Mouse (Mus musculus) hindbrain, embryonic 10.5 days (tissue): ENCODE measurements around the gene Gnl2. TPM values are rescaled to one million over a fixed set of nuclear protein-coding genes. Genes with fewer than 3 reads are reported as not detected.

ENCODE experiments used
- DNase-seq: peaks from one replicate; pipeline ENCODE4 v3.0.0-alpha.2; 2017; ENCODE audit warnings: low spot score
- H3K27ac ChIP-seq: fragments of 300-500 bp; sonication (generic); 2 replicates; pipeline ENCODE4 v1.5.1; 2016; ENCODE audit warnings: mild to moderate bottlenecking, moderate library complexity
- H3K27me3 ChIP-seq: fragments of 300-500 bp; sonication (generic); 2 replicates; pipeline ENCODE4 v1.6.1; 2016; ENCODE audit warnings: mild to moderate bottlenecking; ENCODE audit not compliant: poor library complexity, insufficient read depth, severe bottlenecking
- H3K36me3 ChIP-seq: fragments of 300-500 bp; sonication (generic); 2 replicates; pipeline ENCODE4 v1.6.1; 2016; ENCODE audit warnings: mild to moderate bottlenecking, moderate library complexity
- H3K4me1 ChIP-seq: fragments of 300-500 bp; sonication (generic); replicated peaks from 2 replicates; pipeline ENCODE4 v1.6.1; 2016; ENCODE audit warnings: mild to moderate bottlenecking
- H3K4me3 ChIP-seq: fragments of 300-500 bp; sonication (generic); 2 replicates; pipeline ENCODE4 v1.5.1; 2016; ENCODE audit warnings: mild to moderate bottlenecking, moderate library complexity
- H3K9me3 ChIP-seq: fragments of 300-500 bp; sonication (generic); 2 replicates; pipeline ENCODE4 v1.6.1; 2016; ENCODE audit warnings: mild to moderate bottlenecking, moderate library complexity
- WGBS: fragments of 180-500 bp; shearing (Covaris S2); methylation state at CpG from one replicate; pipeline ENCODE4 v1.1.7; 2016; 5-methylcytosine and 5-hydroxymethylcytosine counted together
- polyA plus RNA-seq: library from polyadenylated mRNA; unstranded; fragments of >200 nt; fragmentation: Nextera tagmentation; extraction: Ambion mirVana; gene quantifications from 2 replicates; pipeline ENCODE4 v1.2.1, GENCODE M21; 2016

Gene Gnl2
- polyA plus RNA-seq: 76.8 and 86.1 TPM in 2 replicates

GRCm38 (mm10) chr4:125015806-125016635 lies at the start of gene Gnl2:
Gene Gnl2 (plus strand): TSS chr4:125016585.
- no peak within 1 kb of the TSS for H3K27ac ChIP-seq
- WGBS: 89% methylated on average over 10 of the region's 10 CpGs
- H3K4me1 ChIP-seq: no peaks in the 10 kb centered on the region
- H3K27me3 ChIP-seq: 0 out of 2 replicates have a peak, but pooled peaks cover 7% of the 10 kb centered on the region
- no peaks in the 10 kb centered on the region for H3K9me3 ChIP-seq
- no peak for DNase-seq
- H3K36me3 ChIP-seq: no peaks in the 10 kb centered on the region
- no peak within 1 kb of the TSS for H3K4me3 ChIP-seq

- no peaks in the 10 kb centered on the region for H3K9me3 ChIP-seq
- no peaks in the 10 kb centered on the region for H3K36me3 ChIP-seq
- H3K4me1 ChIP-seq: peaks cover 76% of the 10 kb centered on the region
- H3K27me3 ChIP-seq: 0 out of 2 replicates have a peak, but pooled peaks cover 3% of the 10 kb centered on the region
- no peak for DNase-seq
- peak overlapping the region; percentile 75 for H3K27ac ChIP-seq
- H3K4me3 ChIP-seq: no peak overlapping the region
- 34% methylated on average over 6 of the region's 6 CpGs for WGBS
These were observed 47.7 kb upstream of the Gnl2 start for GRCm38 (mm10) chr4:124968711-124969110.

GRCm38 (mm10) chr4:124969219-124969848 lies 47.1 kb upstream of the Gnl2 start:
- H3K27me3 ChIP-seq: 0 out of 2 replicates have a peak, but pooled peaks cover 3% of the 10 kb centered on the region

GRCm38 (mm10) chr4:124970194-124970593 lies 46.2 kb upstream of the Gnl2 start:
- DNase-seq: no peak
- peaks cover 71% of the 10 kb centered on the region for H3K4me1 ChIP-seq
- 75% methylated on average over 11 of the region's 11 CpGs for WGBS
- no peaks in the 10 kb centered on the region for H3K9me3 ChIP-seq
- no peaks in the 10 kb centered on the region for H3K36me3 ChIP-seq
- peak overlapping the region; percentile 70 for H3K27ac ChIP-seq
- 0 out of 2 replicates have a peak, but pooled peaks cover 3% of the 10 kb centered on the region for H3K27me3 ChIP-seq
- no peak overlapping the region for H3K4me3 ChIP-seq

More at GRCm38 (mm10) chr4:124969219-124969848, 47.1 kb upstream of the Gnl2 start:
- DNase-seq: no peak
- Histone ChIP-seq H3K36me3 (no peaks in the 10 kb centered on the region), H3K4me1 (peaks cover 77% of the 10 kb centered on the region), H3K9me3 (no peaks in the 10 kb centered on the region), H3K4me3 (no peak overlapping the region), H3K27ac (peak overlapping the region; percentile 75)
- WGBS: 74% methylated on average over 7 of the region's 7 CpGs

GRCm38 (mm10) chr4:124970677-124971076 lies 45.7 kb upstream of the Gnl2 start:
- no peak for DNase-seq
- H3K27ac ChIP-seq: peak overlapping the region; percentile 70
- peaks cover 71% of the 10 kb centered on the region for H3K4me1 ChIP-seq
- WGBS: 46% methylated on average over 5 of the region's 5 CpGs
- no peaks in the 10 kb centered on the region for H3K36me3 ChIP-seq
- no peaks in the 10 kb centered on the region for H3K9me3 ChIP-seq
- no peak overlapping the region for H3K4me3 ChIP-seq
- peaks cover 3% of the 10 kb centered on the region; the same call in 1 of the 2 replicates for H3K27me3 ChIP-seq

GRCm38 (mm10) chr4:124971094-124971493 lies 45.3 kb upstream of the Gnl2 start:
- 89% methylated on average over 8 of the region's 8 CpGs for WGBS
- Histone ChIP-seq H3K9me3 (no peaks in the 10 kb centered on the region), H3K27ac (peak overlapping the region; percentile 57; the same call in 1 of the 2 replicates), H3K4me1 (peaks cover 69% of the 10 kb centered on the region), H3K36me3 (no peaks in the 10 kb centered on the region), H3K27me3 (peaks cover 3% of the 10 kb centered on the region; the same call in 1 of the 2 replicates), H3K4me3 (no peak overlapping the region)
- no peak for DNase-seq

- no peaks in the 10 kb centered on the region for H3K36me3 ChIP-seq
- no peaks in the 10 kb centered on the region for H3K9me3 ChIP-seq
- H3K4me1 ChIP-seq: peaks cover 66% of the 10 kb centered on the region
- H3K4me3 ChIP-seq: no peak overlapping the region
- no peak for DNase-seq
- WGBS: 51% methylated on average over 9 of the region's 9 CpGs
- peaks cover 3% of the 10 kb centered on the region; the same call in 1 of the 2 replicates for H3K27me3 ChIP-seq
- 0 out of 2 replicates have a peak overlapping the region, but pooled peaks have one; percentile 3 for H3K27ac ChIP-seq
These were observed 44.1 kb upstream of the Gnl2 start for GRCm38 (mm10) chr4:124972316-124972715.

- H3K4me1 ChIP-seq: peaks cover 64% of the 10 kb centered on the region
- no peak for DNase-seq
- no peaks in the 10 kb centered on the region for H3K9me3 ChIP-seq
- H3K4me3 ChIP-seq: no peak overlapping the region
- 80% methylated on average over 2 of the region's 2 CpGs for WGBS
- H3K27ac ChIP-seq: no peak overlapping the region
- no peaks in the 10 kb centered on the region for H3K36me3 ChIP-seq
- H3K27me3 ChIP-seq: peaks cover 6% of the 10 kb centered on the region
These were observed 43.1 kb upstream of the Gnl2 start for GRCm38 (mm10) chr4:124973296-124973695.

GRCm38 (mm10) chr4:124978201-124978600 lies 38.2 kb upstream of the Gnl2 start:
- Histone ChIP-seq H3K4me1 (peaks cover 33% of the 10 kb centered on the region), H3K27me3 (peaks cover 30% of the 10 kb centered on the region), H3K27ac (no peak overlapping the region), H3K36me3 (no peaks in the 10 kb centered on the region), H3K4me3 (no peak overlapping the region), H3K9me3 (no peaks in the 10 kb centered on the region)
- 38% methylated on average over 5 of the region's 5 CpGs for WGBS
- DNase-seq: no peak

GRCm38 (mm10) chr4:124983893-124984526 lies 32.4 kb upstream of the Gnl2 start:
- Histone ChIP-seq H3K27me3 (peaks cover 85% of the 10 kb centered on the region), H3K27ac (no peak overlapping the region), H3K4me3 (no peak overlapping the region), H3K4me1 (peaks cover 54% of the 10 kb centered on the region), H3K36me3 (no peaks in the 10 kb centered on the region), H3K9me3 (no peaks in the 10 kb centered on the region)
- DNase-seq: no peak
- 21% methylated on average over 9 of the region's 9 CpGs for WGBS

GRCm38 (mm10) chr4:124984871-124985670 lies 31.3 kb upstream of the Gnl2 start:
- no peak for DNase-seq
- peak overlapping the region; percentile 56 for H3K4me3 ChIP-seq
- peaks cover 90% of the 10 kb centered on the region for H3K27me3 ChIP-seq
- H3K9me3 ChIP-seq: no peaks in the 10 kb centered on the region
- WGBS: 8% methylated on average over 18 of the region's 18 CpGs
- no peaks in the 10 kb centered on the region for H3K36me3 ChIP-seq
- H3K27ac ChIP-seq: 0 out of 2 replicates have a peak overlapping the region, but pooled peaks have one; percentile 2
- peaks cover 59% of the 10 kb centered on the region for H3K4me1 ChIP-seq
